Mouse (Mus musculus) splenic B cell, adult 2 months (primary cell): Measurements from ENCODE around the gene Ebf4.

ENCODE experiments used
- DNase-seq: peaks from one replicate; pipeline ENCODE4 v3.0.0-alpha.2; 2011; ENCODE audit warnings: low read depth, low spot score
- H3K27me3 ChIP-seq: 2 replicates; pipeline ENCODE4 v1.6.1; 2012; ENCODE audit warnings: mild to moderate bottlenecking, low read length, moderate library complexity, mixed read lengths; ENCODE audit not compliant: control insufficient read depth, poor library complexity, insufficient read depth, severe bottlenecking
- H3K36me3 ChIP-seq: 2 replicates; pipeline ENCODE4 v1.6.1; 2012; ENCODE audit warnings: mild to moderate bottlenecking, low read length, moderate library complexity, mixed read lengths; ENCODE audit not compliant: control insufficient read depth, poor library complexity, insufficient read depth, severe bottlenecking

Gene Ebf4

GRCm38 (mm10) chr2:130388796-130389195 lies 93.8 kb downstream of the Ebf4 start:
- H3K27me3 ChIP-seq, result no peaks in the 10 kb centered on the region
- DNase-seq, result peak; percentile 40
- no peaks in the 10 kb centered on the region for H3K36me3 ChIP-seq

GRCm38 (mm10) chr2:130390993-130391625 lies 96.1 kb downstream of the Ebf4 start:
- Histone ChIP-seq H3K36me3 (no peaks in the 10 kb centered on the region), H3K27me3 (no peaks in the 10 kb centered on the region)
- DNase-seq, result no peak

DNA sequence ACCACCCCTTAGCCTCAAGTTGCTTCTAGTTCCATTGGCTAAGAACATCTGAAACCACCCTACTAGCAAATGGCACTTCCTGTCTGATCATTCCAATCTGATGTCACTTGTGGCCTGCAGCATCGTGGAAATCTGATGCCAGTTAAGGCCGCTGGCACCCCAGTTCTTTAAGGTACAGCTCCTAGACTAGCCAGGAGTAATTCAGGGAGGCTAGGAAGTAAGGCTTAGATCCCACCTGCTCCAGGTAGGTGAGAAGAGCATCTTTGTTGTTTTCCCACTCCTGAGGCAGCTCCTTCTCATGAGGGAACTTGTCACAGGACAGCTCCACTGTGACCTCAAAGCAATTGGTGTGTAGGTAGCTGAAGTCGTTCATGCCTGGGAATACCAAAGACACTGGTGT lies 97.9 kb downstream of the Ebf4 start:
- no peak for DNase-seq
- no peaks in the 10 kb centered on the region for H3K27me3 ChIP-seq

GRCm38 (mm10) chr2:130395696-130396095 lies 100.7 kb downstream of the Ebf4 start:
- Histone ChIP-seq H3K27me3 (no peaks in the 10 kb centered on the region), H3K36me3 (no peaks in the 10 kb centered on the region)
- no peak for DNase-seq

More for the DNA sequence above, 97.9 kb downstream of the Ebf4 start:
- H3K36me3 ChIP-seq, result no peaks in the 10 kb centered on the region

DNA sequence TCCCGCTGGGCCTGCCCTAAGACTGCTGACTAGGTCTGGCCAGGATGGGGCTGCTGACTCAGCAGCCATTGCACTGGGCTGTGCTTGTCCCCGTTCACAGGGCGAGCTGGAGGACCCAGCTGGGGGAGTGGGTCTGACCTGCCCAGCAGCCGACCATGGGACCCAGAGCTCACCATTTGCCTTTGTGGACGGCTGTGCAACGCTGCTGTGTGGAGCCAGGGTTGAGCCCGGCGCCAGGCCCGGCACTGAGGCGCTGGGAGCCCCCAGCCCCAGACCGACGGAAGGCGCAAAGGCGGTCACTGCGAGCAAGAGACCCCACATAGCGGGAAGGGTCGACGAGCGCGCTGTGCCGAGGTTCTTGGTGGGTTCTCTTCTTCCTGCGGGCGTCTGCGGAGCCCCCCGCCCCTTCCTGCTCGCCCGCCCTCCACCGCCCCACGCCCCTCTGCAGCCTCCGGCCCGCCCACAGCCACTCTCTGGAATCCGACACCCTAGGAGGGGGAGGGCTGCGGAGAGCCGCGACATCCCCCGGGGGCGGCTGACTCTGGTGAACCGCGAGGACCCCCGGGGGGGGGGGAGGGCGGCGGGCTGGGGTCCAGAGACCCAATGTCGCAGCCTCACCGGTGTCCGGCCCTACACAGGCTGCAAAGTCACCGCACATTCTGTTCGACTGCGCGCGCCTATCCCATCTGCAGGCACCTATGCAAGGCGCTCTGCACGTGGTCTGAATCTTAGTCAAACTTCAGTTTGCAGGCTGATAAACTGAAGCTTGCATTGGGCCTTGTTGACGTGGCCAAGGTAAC lies 102.4 kb downstream of the Ebf4 start, which contains the start of gene Cpxm1:
TSS of gene Cpxm1 (minus strand) at position 389 of the 800 bp plus-strand sequence.
- DNase-seq, result no peak
- Histone ChIP-seq H3K36me3 (no peaks in the 10 kb centered on the region), H3K27me3 (no peaks in the 10 kb centered on the region)

- H3K27me3 ChIP-seq, result no peaks in the 10 kb centered on the region
Observed at GRCm38 (mm10) chr2:130398091-130398490, 103.1 kb downstream of the Ebf4 start.

GRCm38 (mm10) chr2:130400046-130400445 lies 105.1 kb downstream of the Ebf4 start:
- Histone ChIP-seq H3K27me3 (no peaks in the 10 kb centered on the region), H3K36me3 (no peaks in the 10 kb centered on the region)
- DNase-seq, result no peak

More at GRCm38 (mm10) chr2:130398091-130398490, 103.1 kb downstream of the Ebf4 start:
- no peak for DNase-seq
- H3K36me3 ChIP-seq, result no peaks in the 10 kb centered on the region

GRCm38 (mm10) chr2:130401891-130402290 lies 106.9 kb downstream of the Ebf4 start:
- Histone ChIP-seq H3K27me3 (no peaks in the 10 kb centered on the region), H3K36me3 (no peaks in the 10 kb centered on the region)
- DNase-seq, result no peak

DNA sequence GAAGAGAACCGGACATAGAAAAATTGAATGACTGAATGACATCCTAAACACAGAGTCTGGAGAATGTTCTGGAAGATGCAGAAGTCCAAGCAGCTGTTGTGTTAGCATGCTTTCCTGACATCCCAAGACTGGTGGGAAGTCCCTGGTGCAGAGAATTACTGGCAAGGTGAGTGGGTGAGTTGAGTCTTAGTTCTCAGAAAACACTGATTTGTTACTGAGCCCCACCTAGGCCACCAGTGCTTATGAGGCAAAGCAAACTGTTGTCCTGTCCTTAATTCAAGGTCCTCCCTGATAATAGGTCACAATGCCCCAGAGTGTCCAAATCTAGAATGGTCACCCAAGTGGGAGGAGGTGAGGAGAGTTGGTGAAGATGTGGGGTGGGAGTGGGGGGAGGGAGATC lies 110.0 kb downstream of the Ebf4 start, which contains the start of the genes Gm28372 and 1700020A23Rik:
TSS of gene Gm28372 (plus strand) at position 301 of the 400 bp plus-strand sequence.
TSS of gene 1700020A23Rik (plus strand) at position 321 of the 400 bp plus-strand sequence.
- no peaks in the 10 kb centered on the region for H3K36me3 ChIP-seq
- H3K27me3 ChIP-seq, result no peaks in the 10 kb centered on the region
- DNase-seq, result no peak

GRCm38 (mm10) chr2:130406178-130406577 lies 111.2 kb downstream of the Ebf4 start, which contains the start of gene Tmem239:
Gene Tmem239 (plus strand): TSS chr2:130406478.
- no peaks in the 10 kb centered on the region for H3K27me3 ChIP-seq
- no peak for DNase-seq
- H3K36me3 ChIP-seq, result no peaks in the 10 kb centered on the region

GRCm38 (mm10) chr2:130408194-130408593 lies 113.2 kb downstream of the Ebf4 start:
- H3K27me3 ChIP-seq, result no peaks in the 10 kb centered on the region
- H3K36me3 ChIP-seq, result no peaks in the 10 kb centered on the region
- no peak for DNase-seq

GRCm38 (mm10) chr2:130411558-130412495 lies 116.9 kb downstream of the Ebf4 start:
- H3K36me3 ChIP-seq, result no peaks in the 10 kb centered on the region
- H3K27me3 ChIP-seq, result no peaks in the 10 kb centered on the region
- DNase-seq, result peak; percentile 73

DNA sequence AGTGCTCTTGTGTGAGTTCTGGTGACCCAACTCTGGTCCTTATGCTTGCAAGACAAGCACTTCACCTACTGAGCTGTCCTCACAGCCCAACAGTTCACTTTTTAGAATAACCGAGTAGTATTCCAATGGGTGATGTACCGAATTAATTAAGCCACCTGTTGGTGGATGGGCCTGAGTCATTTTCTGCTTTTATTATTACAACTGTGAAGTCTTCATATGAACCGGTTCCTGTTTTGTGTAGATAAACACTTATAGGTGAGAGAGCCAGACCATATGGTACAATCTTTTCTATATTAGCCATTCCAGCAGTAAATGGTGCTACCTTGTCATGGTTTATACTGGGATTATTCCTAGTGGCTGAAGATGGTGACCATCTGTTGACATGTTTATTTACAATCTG lies 117.8 kb downstream of the Ebf4 start:
- H3K27me3 ChIP-seq, result no peaks in the 10 kb centered on the region
- DNase-seq, result no peak
- no peaks in the 10 kb centered on the region for H3K36me3 ChIP-seq

GRCm38 (mm10) chr2:130414094-130414856 lies 119.3 kb downstream of the Ebf4 start:
- H3K27me3 ChIP-seq, result no peaks in the 10 kb centered on the region
- H3K36me3 ChIP-seq, result peaks cover 2% of the 10 kb centered on the region; the same call in 1 of the 2 replicates
- peak; percentile 35 for DNase-seq
